Mouse (Mus musculus): ENCODE results near the gene Olfr1156. TPM values are rescaled to one million over a fixed set of nuclear protein-coding genes. Genes with fewer than 3 reads are reported as not detected.

Olfr1156 gene
- polyA plus RNA-seq (2016; fragmentation: Nextera tagmentation; extraction: Ambion mirVana): not detected in 2 replicates

- Histone ChIP-seq H3K9me3 (no peaks in the 10 kb centered on the region), H3K27ac (no peak within 1 kb of the TSS), H3K4me3 (no peak within 1 kb of the TSS), H3K36me3 (replicated peaks) (no peaks in the 10 kb centered on the region), H3K4me1 (no peaks in the 10 kb centered on the region), H3K27me3 (ENCODE audit: poor library complexity, severe bottlenecking) (no peaks in the 10 kb centered on the region)
- no peak for DNase-seq (ENCODE audit: extremely low spot score, low spot score)
These were observed at the start of gene Olfr1156 for GRCm38 (mm10) chr2:87953000-87953399. Gene Olfr1156 (minus strand): TSS chr2:87953100.

- no peak within 1 kb of the TSS for H3K27ac ChIP-seq
- DNase-seq (ENCODE audit: extremely low spot score, low spot score): no peak
- H3K36me3 ChIP-seq (replicated peaks): no peaks in the 10 kb centered on the region
- no peaks in the 10 kb centered on the region for H3K9me3 ChIP-seq
- no peak within 1 kb of the TSS for H3K4me3 ChIP-seq
- H3K27me3 ChIP-seq (ENCODE audit: poor library complexity, severe bottlenecking): no peaks in the 10 kb centered on the region
- H3K4me1 ChIP-seq: no peaks in the 10 kb centered on the region
These were observed 36.9 kb upstream of the Olfr1156 start, which contains the start of gene Olfr1158 for GRCm38 (mm10) chr2:87989813-87990212. Gene Olfr1158 (plus strand): TSS chr2:87990113.

GRCm38 (mm10) chr2:87974563-87974962 lies 21.7 kb upstream of the Olfr1156 start, which contains the start of gene Olfr74:
Gene Olfr74 (minus strand): TSS chr2:87974663.
- WGBS: 84% methylated on average over 3 of the region's 3 CpGs
- no peak within 1 kb of the TSS for H3K27ac ChIP-seq
- H3K36me3 ChIP-seq (replicated peaks): no peaks in the 10 kb centered on the region
- DNase-seq (ENCODE audit: extremely low spot score, low spot score): no peak
- H3K4me3 ChIP-seq: no peak within 1 kb of the TSS
- no peaks in the 10 kb centered on the region for H3K9me3 ChIP-seq
- H3K27me3 ChIP-seq (ENCODE audit: poor library complexity, severe bottlenecking): no peaks in the 10 kb centered on the region
- H3K4me1 ChIP-seq: no peaks in the 10 kb centered on the region

GRCm38 (mm10) chr2:87968199-87968598 lies 15.3 kb upstream of the Olfr1156 start, which contains the start of gene Olfr1157:
Gene Olfr1157 (minus strand): TSS chr2:87968299.
- Histone ChIP-seq H3K4me1 (no peaks in the 10 kb centered on the region), H3K27ac (no peak within 1 kb of the TSS)
- WGBS: 98% methylated on average over 4 of the region's 4 CpGs

GRCm38 (mm10) chr2:87945037-87945436 lies 7.9 kb downstream of the Olfr1156 start, which contains the start of gene Olfr1155:
Gene Olfr1155 (minus strand): TSS chr2:87945137.
- WGBS: 96% methylated on average over 1 of the region's 1 CpGs
- Histone ChIP-seq H3K9me3 (no peaks in the 10 kb centered on the region), H3K4me3 (no peak within 1 kb of the TSS), H3K27me3 (ENCODE audit: poor library complexity, severe bottlenecking) (no peaks in the 10 kb centered on the region), H3K4me1 (no peaks in the 10 kb centered on the region), H3K27ac (no peak within 1 kb of the TSS), H3K36me3 (replicated peaks) (no peaks in the 10 kb centered on the region)
- DNase-seq (ENCODE audit: extremely low spot score, low spot score): no peak

More at GRCm38 (mm10) chr2:87968199-87968598, 15.3 kb upstream of the Olfr1156 start, which contains the start of gene Olfr1157:
- Histone ChIP-seq H3K4me3 (no peak within 1 kb of the TSS), H3K36me3 (replicated peaks) (no peaks in the 10 kb centered on the region), H3K27me3 (ENCODE audit: poor library complexity, severe bottlenecking) (no peaks in the 10 kb centered on the region), H3K9me3 (no peaks in the 10 kb centered on the region)
- no peak for DNase-seq (ENCODE audit: extremely low spot score, low spot score)

- Histone ChIP-seq H3K27me3 (ENCODE audit: poor library complexity, severe bottlenecking) (no peaks in the 10 kb centered on the region), H3K36me3 (replicated peaks) (no peaks in the 10 kb centered on the region), H3K9me3 (no peaks in the 10 kb centered on the region), H3K4me1 (no peaks in the 10 kb centered on the region), H3K4me3 (no peak within 1 kb of the TSS), H3K27ac (no peak within 1 kb of the TSS)
- 89% methylated on average over 1 of the region's 1 CpGs for WGBS
- DNase-seq (ENCODE audit: extremely low spot score, low spot score): no peak
These were observed 47.8 kb downstream of the Olfr1156 start, which contains the start of gene Olfr1154 for GRCm38 (mm10) chr2:87905066-87905465. Gene Olfr1154 (minus strand): TSS chr2:87905166.

Other genes with a start within 250 kb of the Olfr1156 start
- gene Olfr1137, start 239.9 kb downstream of the Olfr1156 start, polyA plus RNA-seq (2016; fragmentation: Nextera tagmentation; extraction: Ambion mirVana): not detected in 2 replicates
- gene Olfr1138, start 213.1 kb downstream of the Olfr1156 start, polyA plus RNA-seq (2016; fragmentation: Nextera tagmentation; extraction: Ambion mirVana): not detected in 2 replicates
- not detected in 2 replicates for gene Olfr1140, start 209.3 kb downstream of the Olfr1156 start, polyA plus RNA-seq (2016; fragmentation: Nextera tagmentation; extraction: Ambion mirVana)
- not detected in 2 replicates for gene Olfr1141, start 199.1 kb downstream of the Olfr1156 start, polyA plus RNA-seq (2016; fragmentation: Nextera tagmentation; extraction: Ambion mirVana)
- gene Olfr152, start 173.6 kb downstream of the Olfr1156 start, polyA plus RNA-seq (2016; fragmentation: Nextera tagmentation; extraction: Ambion mirVana): not detected in 2 replicates
- not detected in 2 replicates for gene Olfr1143, start 152.5 kb downstream of the Olfr1156 start, polyA plus RNA-seq (2016; fragmentation: Nextera tagmentation; extraction: Ambion mirVana)
- not detected in 2 replicates for gene Olfr1145, start 143.3 kb downstream of the Olfr1156 start, polyA plus RNA-seq (2016; fragmentation: Nextera tagmentation; extraction: Ambion mirVana)
- not detected in 2 replicates for gene Olfr1148, start 122.6 kb downstream of the Olfr1156 start, polyA plus RNA-seq (2016; fragmentation: Nextera tagmentation; extraction: Ambion mirVana)
- gene Olfr1150-ps1, start 109.1 kb downstream of the Olfr1156 start, polyA plus RNA-seq (2016; fragmentation: Nextera tagmentation; extraction: Ambion mirVana): not detected in 2 replicates
- gene Olfr1151, start 97.2 kb downstream of the Olfr1156 start, polyA plus RNA-seq (2016; fragmentation: Nextera tagmentation; extraction: Ambion mirVana): not detected in 2 replicates
- gene Olfr1152, start 86.6 kb downstream of the Olfr1156 start, polyA plus RNA-seq (2016; fragmentation: Nextera tagmentation; extraction: Ambion mirVana): not detected in 2 replicates
- gene Olfr1153, start 58.1 kb downstream of the Olfr1156 start, polyA plus RNA-seq (2016; fragmentation: Nextera tagmentation; extraction: Ambion mirVana): not detected in 2 replicates
- gene Olfr1154, start 47.9 kb downstream of the Olfr1156 start, polyA plus RNA-seq (2016; fragmentation: Nextera tagmentation; extraction: Ambion mirVana): not detected in 2 replicates
- not detected in 2 replicates for gene Olfr1155, start 8.0 kb downstream of the Olfr1156 start, polyA plus RNA-seq (2016; fragmentation: Nextera tagmentation; extraction: Ambion mirVana)
- gene Olfr1157, start 15.2 kb upstream of the Olfr1156 start, polyA plus RNA-seq (2016; fragmentation: Nextera tagmentation; extraction: Ambion mirVana): not detected in 2 replicates
- gene Olfr74, start 21.6 kb upstream of the Olfr1156 start, polyA plus RNA-seq (2016; fragmentation: Nextera tagmentation; extraction: Ambion mirVana): not detected in 2 replicates
- not detected in 2 replicates for gene Olfr1158, start 37.0 kb upstream of the Olfr1156 start, polyA plus RNA-seq (2016; fragmentation: Nextera tagmentation; extraction: Ambion mirVana)
- not detected in 2 replicates for gene Olfr1160, start 55.2 kb upstream of the Olfr1156 start, polyA plus RNA-seq (2016; fragmentation: Nextera tagmentation; extraction: Ambion mirVana)
- gene Olfr1161, start 69.7 kb upstream of the Olfr1156 start, polyA plus RNA-seq (2016; fragmentation: Nextera tagmentation; extraction: Ambion mirVana): not detected in 2 replicates
- gene Olfr73, start 84.6 kb upstream of the Olfr1156 start, polyA plus RNA-seq (2016; fragmentation: Nextera tagmentation; extraction: Ambion mirVana): not detected in 2 replicates
- not detected in 2 replicates for gene Olfr1162, start 98.0 kb upstream of the Olfr1156 start, polyA plus RNA-seq (2016; fragmentation: Nextera tagmentation; extraction: Ambion mirVana)
- not detected in 2 replicates for gene Olfr1163, start 118.7 kb upstream of the Olfr1156 start, polyA plus RNA-seq (2016; fragmentation: Nextera tagmentation; extraction: Ambion mirVana)
- not detected in 2 replicates for gene Olfr1164, start 140.9 kb upstream of the Olfr1156 start, polyA plus RNA-seq (2016; fragmentation: Nextera tagmentation; extraction: Ambion mirVana)
- not detected in 2 replicates for gene Olfr1166, start 175.2 kb upstream of the Olfr1156 start, polyA plus RNA-seq (2016; fragmentation: Nextera tagmentation; extraction: Ambion mirVana)
- gene Olfr1167, start 202.1 kb upstream of the Olfr1156 start, polyA plus RNA-seq (2016; fragmentation: Nextera tagmentation; extraction: Ambion mirVana): not detected in 2 replicates
- not detected in 2 replicates for gene Olfr1168, start 228.8 kb upstream of the Olfr1156 start, polyA plus RNA-seq (2016; fragmentation: Nextera tagmentation; extraction: Ambion mirVana)

Measured in forebrain, embryonic 10.5 days (tissue).